Mouse (Mus musculus): Measurements from ENCODE around the gene Icam5.
"Not testable (repeated sequence)": the region's sequence is repeated elsewhere in the genome, so short reads cannot be mapped to it uniquely, and the experiment has no call there.

The Icam5 gene

DNA sequence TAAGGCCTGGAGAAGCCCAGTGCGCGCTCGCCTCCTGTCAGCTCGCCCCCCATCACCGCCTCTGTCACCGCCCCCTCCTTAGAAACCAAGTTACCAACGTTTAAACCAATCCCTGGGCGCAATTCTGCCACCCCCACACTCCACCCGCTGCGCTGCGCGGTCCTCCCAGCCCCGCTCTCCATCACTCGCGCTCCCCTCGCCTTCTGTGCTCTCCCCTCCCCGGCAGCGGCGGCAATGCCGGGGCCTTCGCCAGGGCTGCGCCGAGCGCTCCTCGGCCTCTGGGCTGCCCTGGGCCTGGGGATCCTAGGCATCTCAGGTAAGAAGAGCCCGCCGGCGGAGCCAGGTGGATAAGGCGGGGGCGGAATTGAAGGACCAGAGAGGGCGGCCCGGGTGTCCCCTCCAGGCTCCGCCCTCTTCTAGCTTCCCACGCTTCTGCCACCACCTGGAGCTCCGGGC is at the start of gene Icam5:
Gene Icam5 (plus strand): TSS at position 178 of the 456 bp plus-strand sequence.
- DNase-seq, result peak; percentile 34 to 36

DNA sequence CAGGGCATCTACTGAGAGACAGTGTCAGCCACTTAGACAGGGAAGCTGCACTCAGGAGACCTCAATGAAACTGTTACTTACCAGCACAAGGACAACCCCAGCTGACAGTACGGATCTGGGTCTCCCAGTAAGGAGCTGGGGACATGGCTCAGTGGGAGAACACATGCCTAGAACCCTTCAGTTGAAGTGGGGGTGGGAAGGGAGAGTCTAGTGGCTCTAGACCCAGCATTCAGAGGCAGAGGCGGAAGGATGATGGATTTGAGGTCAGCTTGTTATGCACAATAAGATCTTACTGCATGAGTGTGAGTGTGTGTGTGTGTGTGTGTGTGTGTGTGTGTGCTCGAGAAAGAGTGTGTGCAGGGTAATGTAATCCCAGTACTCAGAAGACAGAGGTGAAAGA is 49.7 kb upstream of the Icam5 start:
- DNase-seq, result no peak

DNA sequence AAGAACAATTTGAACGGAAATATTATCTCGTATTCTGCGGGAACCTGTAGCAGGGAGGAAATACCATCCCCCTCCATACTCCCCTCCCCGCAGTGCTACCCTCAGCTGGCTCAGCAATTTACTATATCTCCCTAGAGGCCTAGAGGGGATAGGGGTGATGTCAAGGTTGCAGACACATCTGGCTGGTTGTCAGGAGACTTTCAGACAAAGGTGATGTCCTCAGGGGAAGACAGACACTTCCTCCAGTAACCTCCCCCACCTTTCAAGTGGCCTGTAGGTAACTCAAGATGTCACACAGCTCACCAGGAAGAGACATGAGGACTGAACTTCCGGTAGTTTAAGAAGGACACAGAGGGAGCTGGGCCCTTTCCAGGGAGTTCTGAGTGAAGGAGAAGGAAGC is 48.7 kb upstream of the Icam5 start:
- DNase-seq, result no peak

DNA sequence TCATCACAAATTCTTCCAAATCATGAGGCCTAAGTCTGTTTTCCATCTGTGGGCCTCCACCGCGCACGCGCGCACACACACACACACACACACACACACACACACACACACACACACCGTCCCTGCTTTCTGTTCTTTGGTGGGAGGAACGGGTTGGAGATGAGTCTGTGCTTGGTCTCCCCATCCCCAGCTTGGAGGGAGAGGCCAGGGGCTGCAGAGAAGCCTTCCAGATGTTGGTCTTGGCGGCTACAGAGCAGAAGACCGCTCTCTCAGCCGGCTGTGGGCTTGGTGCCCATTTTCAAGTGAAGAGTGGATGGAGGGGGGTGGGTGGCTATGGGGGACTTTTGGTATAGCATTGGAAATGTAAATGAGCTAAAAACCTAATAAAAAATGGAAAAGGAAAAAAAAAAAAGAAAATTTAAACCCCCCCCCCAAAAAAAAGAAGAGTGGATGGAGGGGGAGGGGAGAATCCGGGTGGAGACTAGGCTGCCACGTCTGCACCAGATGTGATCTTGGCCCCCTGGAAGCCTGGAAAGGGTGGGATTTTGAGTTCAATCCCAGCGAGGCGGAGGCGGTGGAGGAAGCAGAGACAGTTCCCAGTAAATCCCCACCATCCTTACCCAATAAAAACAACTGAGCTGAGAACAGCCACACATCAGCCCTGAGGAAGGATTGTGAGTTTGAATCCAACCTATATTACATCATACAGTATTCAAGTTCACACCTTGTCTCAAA is 44.8 kb upstream of the Icam5 start:
- DNase-seq, result no peak

DNA sequence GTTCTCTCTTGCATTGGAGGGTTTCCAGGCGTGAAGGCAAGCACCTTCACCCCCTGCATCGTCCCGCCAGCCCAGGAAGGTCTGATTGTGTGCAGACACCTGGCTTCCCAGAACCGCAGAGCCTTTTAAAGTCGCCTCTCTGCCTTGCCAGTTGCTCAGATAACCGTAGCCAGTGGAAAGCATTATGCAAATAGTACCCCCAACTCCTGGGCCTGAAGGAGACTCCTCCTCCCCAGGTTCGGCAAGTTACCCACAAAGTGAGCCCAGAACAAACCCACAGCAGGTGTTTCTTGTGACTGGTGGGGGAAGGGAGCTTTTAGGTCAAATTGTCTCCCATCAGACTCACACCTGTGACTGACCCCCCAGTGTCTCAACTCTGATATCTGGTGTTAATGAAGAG is 43.9 kb upstream of the Icam5 start:
- no peak for DNase-seq

DNA sequence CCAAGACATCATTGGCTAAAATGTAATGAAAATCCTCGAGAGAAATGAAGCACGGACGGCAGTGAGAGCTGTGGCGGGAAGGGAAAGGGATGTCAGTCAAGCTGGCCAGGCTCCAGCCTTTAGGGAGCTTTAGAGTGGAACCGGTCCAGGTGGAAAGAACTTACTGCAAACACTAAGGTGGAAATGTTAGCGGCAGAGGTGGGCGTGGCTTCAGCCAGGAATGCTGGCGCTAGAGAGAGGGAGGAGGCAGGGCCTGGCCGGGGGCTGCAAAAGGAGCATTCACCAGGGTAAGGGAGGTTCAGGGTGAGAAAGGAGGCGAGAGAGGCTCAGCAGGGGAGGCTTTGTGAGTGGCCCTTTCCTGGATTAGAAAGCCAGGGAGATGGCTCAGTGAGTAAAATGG is 41.0 kb upstream of the Icam5 start:
- DNase-seq, result no peak

DNA sequence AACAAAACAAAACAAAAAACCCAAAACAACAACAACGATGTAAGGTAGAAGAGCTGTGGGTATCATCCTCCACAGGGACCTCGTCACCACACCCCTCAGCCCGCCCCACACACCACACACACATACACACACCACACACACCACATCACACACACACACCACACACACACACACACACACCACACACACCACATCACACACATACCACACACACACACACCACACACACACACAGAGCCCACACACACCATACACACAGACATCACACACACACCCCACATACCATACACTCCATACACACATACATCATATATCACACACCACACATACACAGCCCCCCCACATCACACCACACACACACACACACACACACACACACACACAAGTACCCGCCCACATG is 40.3 kb upstream of the Icam5 start:
- no peak for DNase-seq

DNA sequence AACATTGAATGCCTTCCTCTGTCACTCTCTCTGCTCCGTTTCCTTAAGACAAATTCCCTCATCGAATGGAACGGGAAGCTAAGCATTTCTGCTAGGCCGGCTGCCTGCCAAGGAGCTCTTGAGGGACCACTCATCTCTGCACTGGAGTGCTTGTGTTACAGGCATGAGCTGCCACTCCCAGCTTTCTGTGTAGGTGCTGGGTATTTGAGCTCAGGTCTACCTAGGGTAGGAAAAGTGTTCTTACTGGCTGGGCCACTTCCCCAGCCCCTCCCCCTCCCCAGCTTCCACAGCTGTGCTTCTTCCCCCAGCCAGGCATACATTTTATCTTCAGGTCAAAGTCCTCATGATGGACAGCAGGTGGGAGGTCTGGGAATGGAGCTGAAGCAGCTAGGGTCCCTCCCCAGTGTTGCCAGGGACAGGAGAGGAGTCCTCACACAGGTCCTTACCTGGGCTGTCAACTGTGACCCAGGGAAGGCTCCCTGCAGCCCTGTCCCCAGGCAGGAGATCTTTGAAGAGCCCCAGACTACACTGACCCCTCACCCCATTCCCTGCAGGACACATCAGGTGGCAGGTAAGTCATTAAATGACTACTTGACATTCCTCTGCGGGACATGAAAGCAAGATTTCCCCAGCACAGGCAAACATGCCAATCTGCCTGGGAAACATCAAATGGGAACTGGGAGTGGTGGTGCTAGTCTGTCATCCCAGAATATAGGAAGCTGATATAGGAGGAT is 38.5 kb upstream of the Icam5 start:
- no peak for DNase-seq

DNA sequence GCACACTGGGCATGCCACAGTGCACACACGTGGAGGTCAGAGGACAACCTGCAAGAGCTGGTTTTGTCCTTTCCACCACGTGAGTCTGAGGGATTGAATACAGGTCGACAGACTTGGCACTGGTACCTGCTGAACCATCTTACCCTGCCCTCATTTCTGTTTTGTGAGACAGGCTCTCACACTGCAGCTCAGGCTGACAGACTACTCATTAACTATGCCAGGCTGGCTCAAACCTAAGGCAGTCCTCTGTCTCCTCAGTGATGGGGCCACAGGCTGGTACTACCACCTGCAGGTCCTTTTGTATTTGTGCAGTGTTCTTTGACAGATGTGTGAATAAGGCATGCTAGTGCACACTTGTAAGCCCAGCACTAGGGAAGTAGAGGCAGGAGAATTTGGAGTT is 36.8 kb upstream of the Icam5 start:
- DNase-seq, result no peak

DNA sequence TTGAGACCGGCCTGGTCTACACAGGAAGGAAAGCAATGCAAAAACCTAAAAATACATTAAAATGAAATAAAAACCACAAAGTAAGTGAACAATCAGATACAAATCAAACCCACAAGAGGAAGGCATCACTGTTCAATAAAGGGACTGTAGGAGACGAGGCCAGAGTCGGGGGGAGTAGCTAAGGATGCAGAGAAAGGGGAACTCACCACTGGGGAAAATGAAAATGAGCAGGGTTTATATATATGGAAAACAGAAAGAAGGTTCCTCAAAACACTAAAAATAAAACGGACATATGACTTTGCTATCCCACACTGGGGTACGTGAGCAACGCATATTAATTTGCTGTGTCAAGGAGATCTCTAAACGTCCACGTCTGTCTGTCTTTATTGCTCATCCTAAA is 34.8 kb upstream of the Icam5 start:
- no peak for DNase-seq

DNA sequence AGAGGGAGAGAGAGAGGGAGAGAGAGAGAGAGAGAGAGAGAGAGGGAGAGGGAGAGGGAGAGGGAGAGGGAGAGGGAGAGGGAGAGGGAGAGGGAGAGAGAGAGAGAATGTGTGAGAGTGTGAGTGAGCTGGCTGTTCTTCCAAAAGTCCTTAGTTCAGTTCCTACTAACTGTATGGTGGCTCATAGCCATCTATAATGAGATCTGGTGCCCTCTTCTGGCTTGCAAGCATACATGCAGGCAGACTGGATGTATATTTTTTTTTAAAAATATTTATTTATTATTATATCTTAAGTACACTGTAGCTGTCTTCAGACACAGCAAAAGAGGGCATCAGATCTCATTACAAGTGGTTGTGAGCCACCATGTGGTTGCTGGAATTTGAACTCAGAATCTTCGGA is 33.5 kb upstream of the Icam5 start:
- DNase-seq, result not testable (repeated sequence)

DNA sequence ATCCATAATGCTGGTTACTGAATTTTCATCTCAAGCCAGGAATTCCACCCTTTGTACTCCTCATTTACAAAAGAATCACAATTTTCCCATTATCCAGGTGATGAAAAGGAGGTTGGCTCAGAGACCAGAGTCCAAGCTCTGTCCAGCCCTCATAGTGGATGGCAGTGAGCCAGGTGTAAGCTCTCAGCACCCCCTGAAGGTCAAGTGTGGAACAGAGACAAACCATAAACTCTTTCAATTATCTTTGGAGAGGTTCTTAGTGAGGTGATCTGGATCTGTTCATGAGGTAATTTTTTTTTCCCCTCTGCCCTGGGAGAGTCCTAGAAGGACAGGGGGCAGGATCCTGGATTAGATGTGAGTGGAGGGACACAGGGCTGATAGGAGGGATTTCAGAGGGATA is 31.1 kb upstream of the Icam5 start:
- DNase-seq, result no peak

DNA sequence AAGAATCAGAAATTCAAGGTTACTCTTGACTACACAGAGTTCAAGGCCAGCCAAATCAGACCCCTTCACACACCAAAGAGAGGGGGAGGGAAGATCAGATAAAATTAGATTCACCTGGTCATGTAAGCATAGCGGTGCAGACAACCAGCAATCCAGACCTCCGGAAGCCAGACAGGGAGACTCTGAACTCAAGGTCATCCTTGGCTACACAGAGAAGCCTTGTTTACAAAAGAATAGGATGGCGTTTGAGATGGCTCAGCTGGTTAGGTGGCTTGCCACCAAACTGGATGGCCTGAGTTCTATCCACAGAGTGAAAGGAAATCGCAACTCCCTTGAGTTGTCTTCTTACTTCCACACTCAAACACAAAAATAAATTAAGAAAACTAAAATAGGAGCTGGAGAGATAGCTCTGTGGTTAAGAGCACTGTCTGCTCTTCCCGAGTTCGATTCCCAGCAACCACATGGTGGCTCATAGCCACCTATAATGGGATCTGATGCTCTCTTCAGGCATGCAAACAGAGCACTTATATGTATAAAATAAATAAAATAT is 30.1 kb upstream of the Icam5 start:
- no peak for DNase-seq

DNA sequence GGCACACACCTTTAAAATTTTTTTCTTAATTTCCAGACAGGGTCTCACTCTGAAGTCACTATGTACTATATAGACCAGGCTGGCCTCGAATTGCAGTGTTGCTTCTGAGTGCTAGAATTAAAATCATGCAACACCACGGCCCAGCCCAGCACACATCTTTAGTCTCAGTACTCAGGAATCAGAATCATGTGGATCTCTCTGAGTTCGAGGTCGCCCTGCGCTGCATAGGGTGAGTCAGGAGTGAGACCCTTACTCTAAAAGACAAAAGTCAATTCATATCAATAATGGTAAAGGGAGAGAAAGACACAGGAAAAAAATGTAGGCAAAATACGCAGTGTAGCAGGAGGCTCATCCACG is 29.6 kb upstream of the Icam5 start:
- no peak for DNase-seq

DNA sequence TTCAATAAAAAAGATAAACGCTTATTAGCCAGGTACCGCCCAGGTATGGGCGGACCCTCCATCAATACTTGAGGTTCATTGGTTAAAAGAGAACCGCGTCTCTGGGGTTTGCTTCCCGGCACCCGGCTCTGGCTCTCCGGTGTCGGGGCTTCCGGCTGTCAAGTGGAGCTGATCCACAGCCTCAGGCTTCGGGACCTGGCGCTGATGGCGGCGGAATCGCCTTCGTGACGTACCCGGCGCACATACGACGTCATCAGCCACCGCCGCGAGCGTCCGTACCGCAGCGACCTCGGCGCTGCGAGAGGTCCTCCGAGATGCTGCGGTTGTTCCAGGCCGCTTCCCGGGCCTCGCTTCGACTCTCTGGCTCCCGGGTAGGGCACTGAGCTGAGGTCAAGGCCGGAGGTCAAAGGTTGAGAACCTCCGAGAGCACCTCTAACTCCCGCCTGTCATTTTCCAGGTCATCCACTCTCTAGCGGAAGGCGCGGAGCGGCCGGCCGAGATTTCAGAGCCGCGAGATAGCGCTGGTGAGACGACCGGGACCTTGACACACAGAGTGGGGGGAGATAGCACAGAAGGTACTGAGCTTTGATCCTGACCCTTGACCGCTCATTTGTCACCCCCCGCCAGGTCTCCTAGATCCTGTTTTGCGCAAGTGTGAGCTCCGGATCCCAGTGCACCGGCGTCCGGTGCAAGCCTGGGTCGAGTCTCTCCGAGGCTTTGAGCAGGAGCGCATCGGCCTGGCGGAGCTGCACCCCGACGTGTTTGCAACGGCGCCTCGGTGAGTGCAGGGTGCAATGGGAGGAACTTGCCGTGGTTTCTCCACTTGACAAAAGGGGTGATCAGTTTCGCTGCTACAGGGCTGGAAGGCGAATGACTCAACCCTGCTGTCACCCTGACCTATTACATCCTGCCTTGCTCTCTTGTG is 29.0 kb upstream of the Icam5 start, which contains the start of gene Mrpl4:
Gene Mrpl4 (plus strand): TSS at position 112 of the 925 bp plus-strand sequence.
- DNase-seq, result peak; percentile 67 to 82

DNA sequence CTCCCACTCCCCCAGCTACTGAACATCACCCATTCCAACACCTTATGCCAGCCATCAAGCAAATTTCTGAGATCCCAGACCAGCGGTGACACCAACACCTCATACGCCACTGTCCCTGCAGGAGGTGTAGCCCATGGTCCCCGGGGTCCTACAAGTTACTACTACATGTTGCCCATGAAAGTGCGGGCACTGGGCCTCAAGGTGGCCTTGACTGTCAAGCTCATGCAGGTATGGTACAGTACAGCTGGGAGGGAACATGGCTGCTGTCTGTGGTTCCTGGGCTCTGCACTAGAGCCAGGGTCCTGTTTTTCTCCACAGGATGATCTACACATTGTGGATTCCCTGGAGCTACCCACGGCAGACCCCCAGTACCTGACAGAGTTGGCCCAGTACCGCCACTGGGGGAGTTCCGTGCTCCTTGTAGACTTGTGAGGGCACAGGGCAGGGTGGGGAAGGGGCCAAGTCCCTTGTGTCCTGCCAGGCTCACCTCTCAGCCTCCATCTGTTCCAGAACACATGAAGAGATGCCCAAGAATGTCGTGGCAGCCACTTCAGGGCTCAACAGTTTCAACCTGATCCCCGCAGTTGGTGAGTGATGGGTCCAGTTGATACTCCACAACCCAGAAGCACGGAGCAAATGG is 24.4 kb upstream of the Icam5 start:
- DNase-seq, result no peak

DNA sequence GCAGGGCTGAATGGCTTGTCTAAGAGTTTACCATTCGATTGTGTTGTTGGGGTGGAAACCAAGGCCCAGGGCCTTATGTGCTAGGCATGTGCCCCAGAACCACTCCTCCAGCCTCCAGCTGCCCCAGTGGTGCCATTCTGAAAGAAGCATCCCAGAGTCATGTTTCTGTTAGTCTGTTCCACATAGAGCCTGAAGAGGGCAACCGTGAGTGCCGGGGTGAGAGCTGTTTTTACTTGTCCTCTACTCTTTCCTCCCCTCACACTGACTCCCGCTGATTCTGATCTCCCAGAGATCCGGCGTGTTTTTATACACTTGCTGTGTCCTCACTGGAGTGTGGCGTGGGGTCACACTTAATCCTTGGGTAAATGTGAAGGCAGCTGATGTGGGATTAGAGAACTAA is 23.9 kb upstream of the Icam5 start:
- DNase-seq, result no peak

DNA sequence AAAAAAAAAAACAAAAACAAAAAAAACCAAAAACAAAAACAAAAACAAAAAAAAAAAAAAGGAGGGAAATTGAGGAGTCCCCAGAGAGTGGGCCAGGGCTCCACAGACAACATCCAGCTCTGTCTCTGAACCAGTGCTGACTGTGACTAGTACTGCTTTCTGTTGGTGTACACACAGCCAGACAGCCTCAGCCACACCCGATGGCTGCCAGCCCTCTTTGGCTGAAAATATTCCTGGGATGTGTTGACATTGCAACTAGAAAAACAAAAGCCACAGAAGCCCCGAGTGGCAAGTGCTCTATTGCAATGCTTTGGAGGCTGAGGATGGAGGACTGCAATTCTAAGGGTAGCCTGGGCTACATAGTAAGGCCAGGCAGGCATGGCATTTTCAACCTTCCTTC is 21.5 kb upstream of the Icam5 start:
- DNase-seq, result no peak

DNA sequence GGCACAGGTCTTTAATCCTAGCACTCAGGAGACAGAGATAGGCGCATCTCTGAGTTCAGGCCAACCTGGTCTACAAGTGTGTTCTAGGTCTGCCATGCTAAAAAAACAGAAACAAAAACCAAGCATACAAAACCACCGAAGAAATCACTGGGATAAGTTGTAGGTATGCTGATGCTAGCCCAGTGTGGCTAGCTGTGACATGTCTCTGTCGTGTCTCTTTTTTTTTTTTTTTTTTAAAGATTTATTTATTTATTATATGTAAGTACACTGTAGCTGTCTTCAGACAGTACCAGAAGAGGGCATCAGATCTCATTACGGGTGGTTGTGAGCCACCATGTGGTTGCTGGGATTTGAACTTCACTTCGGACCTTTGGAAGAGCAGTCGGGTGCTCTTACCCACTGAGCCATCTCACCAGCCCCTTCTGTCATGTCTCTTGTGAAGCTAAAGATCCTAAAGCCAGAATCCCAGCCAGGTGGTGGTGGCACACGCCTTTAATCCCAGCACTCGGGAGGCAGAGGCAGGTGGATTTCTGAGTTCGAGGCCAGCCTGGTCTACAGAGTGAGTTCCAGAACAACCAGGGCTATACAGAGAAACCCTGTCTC is 20.8 kb upstream of the Icam5 start:
- not testable (repeated sequence) for DNase-seq

DNA sequence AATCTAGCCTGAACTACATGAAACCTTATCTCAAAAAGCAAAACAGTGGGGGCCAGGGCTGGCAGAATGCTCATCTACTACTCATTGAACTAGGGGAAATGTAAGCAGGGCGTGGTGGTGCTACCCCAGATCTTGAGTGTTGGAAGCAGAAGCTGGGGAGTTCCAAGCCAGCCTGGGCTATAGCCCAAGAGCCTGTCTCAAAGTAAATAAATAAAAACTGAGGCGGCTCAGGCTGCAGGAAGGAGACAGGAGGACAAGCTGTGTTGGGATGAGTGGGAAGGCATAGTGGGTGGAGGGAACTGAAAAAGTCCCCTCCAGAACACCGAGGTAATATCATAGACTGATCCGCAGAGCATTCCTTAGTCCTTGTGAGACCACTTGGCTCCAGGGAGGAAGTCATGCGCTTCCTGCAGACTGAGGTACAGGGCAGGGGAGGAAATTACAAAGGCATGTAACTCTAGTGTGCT is 20.0 kb upstream of the Icam5 start:
- DNase-seq, result no peak

DNA sequence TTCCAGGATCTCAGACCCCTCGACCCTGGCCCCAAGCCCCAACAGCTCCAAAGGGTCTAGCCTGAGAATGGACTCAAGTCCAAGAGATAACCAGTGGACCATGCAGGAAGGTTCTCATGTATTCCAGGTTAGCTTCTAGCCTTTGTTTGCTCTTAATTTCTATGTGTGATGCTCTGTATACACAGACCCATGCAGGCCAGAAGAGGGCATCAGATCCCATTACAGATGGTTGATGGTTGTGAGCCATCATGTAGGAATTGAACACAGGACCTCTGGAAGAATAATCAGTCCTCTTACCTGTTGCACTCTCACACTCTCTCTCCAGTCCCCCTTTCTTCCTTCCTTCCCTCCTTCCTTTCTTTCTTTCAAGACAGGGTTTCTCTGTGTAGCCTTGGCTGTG is 19.5 kb upstream of the Icam5 start:
- no peak for DNase-seq
